Mouse (Mus musculus) liver, postnatal 0 days (tissue): ENCODE results near the gene Lgmn. TPM values are rescaled to one million over a fixed set of nuclear protein-coding genes. Genes with fewer than 3 reads are reported as not detected.
A peak's percentile ranks its signal among the peaks of the same experiment; 100 is the strongest.

Source experiments
- ATAC-seq: fragments of 200-750 bp; cut with Nextera tagmentation; 2 replicates; pipeline ENCODE4 v1.8.0; 2017; ENCODE audit warnings: mild to moderate bottlenecking, moderate library complexity
- DNase-seq: peaks from one replicate; pipeline ENCODE4 v3.0.0-alpha.2; 2016
- H3K27ac ChIP-seq: fragments of 300-500 bp; sonication (generic); 2 replicates; pipeline ENCODE4 v1.5.1; 2014; ENCODE audit warnings: antibody characterized with exemption, moderate library complexity, mild to moderate bottlenecking, low read depth
- H3K27me3 ChIP-seq: fragments of 300-500 bp; sonication (generic); 2 replicates; pipeline ENCODE4 v1.6.1; 2014; ENCODE audit warnings: low read length, control low read depth, mixed read lengths; ENCODE audit not compliant: insufficient read depth
- H3K36me3 ChIP-seq: fragments of 300-500 bp; sonication (generic); replicated peaks from 2 replicates; pipeline ENCODE4 v1.6.1; 2014; ENCODE audit warnings: mild to moderate bottlenecking, control low read depth, low read length, moderate library complexity, mixed read lengths; ENCODE audit not compliant: insufficient read depth
- H3K4me1 ChIP-seq: fragments of 300-500 bp; sonication (generic); 2 replicates; pipeline ENCODE4 v1.6.1; 2014; ENCODE audit warnings: antibody characterized with exemption, mild to moderate bottlenecking, control low read depth; ENCODE audit not compliant: insufficient read depth
- H3K4me2 ChIP-seq: fragments of 300-500 bp; sonication (generic); 2 replicates; pipeline ENCODE4 v1.6.1; 2014; ENCODE audit warnings: low read depth, mild to moderate bottlenecking, low read length, moderate library complexity, mixed read lengths
- H3K4me3 ChIP-seq: fragments of 300-500 bp; sonication (generic); 2 replicates; pipeline ENCODE4 v1.5.1; 2014; ENCODE audit warnings: low read depth, low read length
- H3K9ac ChIP-seq: fragments of 300-500 bp; sonication (generic); replicated peaks from 2 replicates; pipeline ENCODE4 v1.6.1; 2014; ENCODE audit warnings: mild to moderate bottlenecking, moderate library complexity
- H3K9me3 ChIP-seq: fragments of 300-500 bp; sonication (generic); 2 replicates; pipeline ENCODE4 v1.6.1; 2016; ENCODE audit warnings: mild to moderate bottlenecking, control low read depth, low read length, mixed read lengths
- CTCF ChIP-seq: sonication (generic); IDR thresholded peaks from 2 replicates; pipeline ENCODE4 v1.5.1; 2016; ENCODE audit warnings: antibody characterized with exemption, low read depth
- EP300 ChIP-seq: IDR thresholded peaks from 2 replicates; pipeline ENCODE4 v1.6.1; 2016; ENCODE audit warnings: antibody characterized with exemption, low read depth, mild to moderate bottlenecking
- WGBS: fragments of 180-500 bp; shearing (Covaris S2); extraction: QIAGEN DNeasy Blood & Tissue Kit; methylation state at CpG from one replicate; pipeline ENCODE4 v1.1.7; 2014; ENCODE audit not compliant: insufficient replicate concordance; 5-methylcytosine and 5-hydroxymethylcytosine counted together
- polyA plus RNA-seq: library from polyadenylated mRNA; unstranded; fragments of >200 nt; fragmentation: Nextera tagmentation; extraction: Ambion mirVana; gene quantifications from 2 replicates; pipeline ENCODE4 v1.2.1, GENCODE M21; 2015

Gene Lgmn
- polyA plus RNA-seq, 1 experiment from 2014 or later: 140 TPM

GRCm38 (mm10) chr12:102450437-102450836, 10.8 kb upstream of the Lgmn start:
- 0 out of 2 replicates have a peak, but pooled peaks cover 7% of the 10 kb centered on the region for H3K4me1 ChIP-seq
- H3K27me3 ChIP-seq: no peaks in the 10 kb centered on the region
- TF ChIP-seq EP300: no peak
- no peak for TF ChIP-seq CTCF
- H3K27ac ChIP-seq: peak overlapping the region; percentile 88
- H3K9ac ChIP-seq: no peak overlapping the region
- no peak for DNase-seq
- H3K36me3 ChIP-seq: no peaks in the 10 kb centered on the region
- H3K4me2 ChIP-seq: no peak overlapping the region
- H3K4me3 ChIP-seq: no peak overlapping the region
- WGBS: 48% methylated on average over 10 of the region's 10 CpGs
- no peak for ATAC-seq
- no peaks in the 10 kb centered on the region for H3K9me3 ChIP-seq

DNA sequence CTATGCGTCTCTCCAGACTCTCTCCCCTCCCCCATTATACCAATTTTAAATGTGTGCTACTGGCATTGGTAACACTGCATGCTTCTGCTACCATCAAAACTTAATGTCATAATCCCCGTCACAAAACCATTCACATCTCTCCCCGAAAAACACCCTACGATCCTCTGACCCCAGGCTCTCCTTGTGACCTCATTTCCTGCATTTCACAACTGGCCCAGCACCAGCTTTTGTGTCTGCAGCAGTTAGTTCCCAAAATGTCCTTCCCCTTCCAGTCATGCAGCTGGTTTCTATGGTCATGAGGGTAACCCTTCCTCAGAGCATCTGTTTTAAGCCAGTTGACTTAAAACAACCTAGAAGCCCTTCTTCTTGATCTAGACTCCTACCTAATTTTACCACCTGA, 5.8 kb upstream of the Lgmn start:
- WGBS: 32% methylated on average over 4 of the region's 4 CpGs
- ATAC-seq (peak; percentile 54), DNase-seq (peak; percentile 58)

DNA sequence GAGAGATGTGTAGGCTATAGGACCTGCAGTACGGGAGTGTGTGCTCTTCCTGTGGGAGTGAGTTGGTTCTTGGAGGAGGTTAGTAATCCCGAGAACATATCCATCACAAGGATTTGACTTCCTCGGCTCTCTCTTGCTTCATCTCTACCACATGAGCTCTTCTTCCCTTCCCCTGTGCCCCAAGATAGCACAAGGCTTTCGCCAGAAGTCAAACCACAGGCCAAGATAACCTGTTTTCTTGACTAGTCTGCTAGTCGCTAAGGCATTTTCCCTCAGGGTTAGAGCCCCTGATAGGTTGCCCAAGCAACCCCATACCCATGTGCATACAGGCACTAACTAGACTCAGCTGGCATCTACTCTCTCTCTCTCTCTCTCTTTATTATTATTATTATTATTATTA, 4.1 kb upstream of the Lgmn start:
- Histone ChIP-seq H3K4me3 (no peak overlapping the region), H3K9ac (no peak overlapping the region), H3K27ac (no peak overlapping the region), H3K4me2 (no peak overlapping the region), H3K27me3 (no peaks in the 10 kb centered on the region), H3K36me3 (no peaks in the 10 kb centered on the region), H3K4me1 (no peaks in the 10 kb centered on the region), H3K9me3 (no peaks in the 10 kb centered on the region)
- no peak for DNase-seq
- no peak for TF ChIP-seq CTCF
- 40% methylated on average over 5 of the region's 5 CpGs for WGBS
- ATAC-seq: no peak

More for the DNA sequence above, 5.8 kb upstream of the Lgmn start:
- no peak overlapping the region for H3K9ac ChIP-seq
- H3K4me3 ChIP-seq: no peak overlapping the region
- peak overlapping the region; percentile 57 for H3K27ac ChIP-seq
- 0 out of 2 replicates have a peak, but pooled peaks cover under 1% of the 10 kb centered on the region for H3K4me1 ChIP-seq
- H3K36me3 ChIP-seq: no peaks in the 10 kb centered on the region
- H3K27me3 ChIP-seq: no peaks in the 10 kb centered on the region
- TF ChIP-seq CTCF (no peak), EP300 (peak; percentile 40; the same call in 1 of the 2 replicates)
- H3K9me3 ChIP-seq: no peaks in the 10 kb centered on the region
- no peak overlapping the region for H3K4me2 ChIP-seq

- no peak overlapping the region for H3K9ac ChIP-seq
- no peaks in the 10 kb centered on the region for H3K36me3 ChIP-seq
- no peak for DNase-seq
- H3K27ac ChIP-seq: no peak overlapping the region
- no peak overlapping the region for H3K4me2 ChIP-seq
- H3K9me3 ChIP-seq: no peaks in the 10 kb centered on the region
- H3K27me3 ChIP-seq: no peaks in the 10 kb centered on the region
- ATAC-seq: no peak
- WGBS: 77% methylated on average over 15 of the region's 15 CpGs
- no peaks in the 10 kb centered on the region; the same call in 1 of the 2 replicates for H3K4me1 ChIP-seq
- H3K4me3 ChIP-seq: no peak overlapping the region
- TF ChIP-seq CTCF (no peak), EP300 (no peak)
Measured at GRCm38 (mm10) chr12:102442639-102443038, 3.0 kb upstream of the Lgmn start.

DNA sequence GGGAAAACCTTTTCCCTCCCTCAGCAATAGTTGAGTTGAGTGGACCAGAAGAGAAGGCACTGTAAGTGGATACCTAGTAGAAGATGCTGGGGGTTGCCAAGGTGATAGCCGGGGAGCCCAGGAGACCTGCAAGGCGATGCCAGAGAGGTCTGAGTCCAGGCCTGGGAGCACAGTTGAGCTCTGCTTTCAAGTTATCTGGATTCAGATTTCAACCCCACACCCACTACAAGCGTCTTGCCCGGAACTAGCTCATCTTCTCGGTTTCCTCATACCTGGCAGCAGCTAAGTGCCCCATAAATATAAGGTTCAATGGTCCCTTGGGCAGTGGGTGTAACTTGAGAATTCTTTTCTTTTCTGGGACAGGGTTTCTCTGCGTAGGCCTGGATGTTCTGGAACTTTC, 1.5 kb upstream of the Lgmn start:
- Histone ChIP-seq H3K36me3 (no peaks in the 10 kb centered on the region), H3K9me3 (no peaks in the 10 kb centered on the region), H3K4me3 (no peak overlapping the region), H3K4me2 (no peak overlapping the region), H3K27ac (no peak overlapping the region), H3K27me3 (no peaks in the 10 kb centered on the region), H3K9ac (no peak overlapping the region), H3K4me1 (no peaks in the 10 kb centered on the region; the same call in 1 of the 2 replicates)
- 77% methylated on average over 6 of the region's 6 CpGs for WGBS
- ATAC-seq: no peak
- DNase-seq: no peak
- TF ChIP-seq CTCF (no peak), EP300 (no peak)

DNA sequence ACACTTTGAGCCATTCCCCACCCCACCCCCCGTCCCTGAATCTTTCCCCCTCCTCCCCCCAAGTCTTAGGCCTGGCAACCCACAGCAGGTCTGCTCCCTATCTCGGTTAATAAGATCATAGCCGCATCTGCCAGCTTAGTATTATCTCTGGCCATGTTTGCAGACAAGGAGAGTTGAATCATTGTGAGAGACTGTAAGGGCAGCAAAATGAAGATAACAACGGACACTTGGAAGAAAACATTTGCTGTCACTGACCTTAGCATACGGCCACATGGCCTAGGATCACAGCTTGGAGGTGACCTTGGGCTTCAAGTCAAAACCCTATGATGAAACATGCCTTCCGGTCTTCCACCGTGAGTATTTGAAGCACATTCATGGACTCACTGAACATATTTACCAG, 938 bp upstream of the Lgmn start:
- Histone ChIP-seq H3K9ac (no peak overlapping the region), H3K27me3 (no peaks in the 10 kb centered on the region), H3K9me3 (no peaks in the 10 kb centered on the region), H3K36me3 (no peaks in the 10 kb centered on the region), H3K4me3 (no peak overlapping the region), H3K27ac (no peak overlapping the region), H3K4me2 (no peak overlapping the region), H3K4me1 (no peaks in the 10 kb centered on the region; the same call in 1 of the 2 replicates)
- DNase-seq: no peak
- ATAC-seq: no peak
- 60% methylated on average over 7 of the region's 7 CpGs for WGBS
- no peak for TF ChIP-seq EP300
- TF ChIP-seq CTCF: no peak
